Mouse (Mus musculus) kidney, embryonic 15.5 days (tissue): ENCODE data around the gene Tfb2m. TPM values are rescaled to one million over a fixed set of nuclear protein-coding genes. Genes with fewer than 3 reads are reported as not detected.

Experiments
- ATAC-seq: fragments of 200-750 bp; cut with Nextera tagmentation; replicated peaks from 2 replicates; pipeline ENCODE4 v1.8.0; 2017; ENCODE audit warnings: moderate TSS enrichment; ENCODE audit not compliant: low FRiP score
- H3K27ac ChIP-seq: fragments of 300-500 bp; sonication (generic); 2 replicates; pipeline ENCODE4 v1.5.1; 2015; ENCODE audit warnings: mild to moderate bottlenecking, inconsistent platforms
- H3K27me3 ChIP-seq: fragments of 300-500 bp; sonication (generic); 2 replicates; pipeline ENCODE4 v1.6.1; 2015; ENCODE audit warnings: inconsistent platforms
- H3K36me3 ChIP-seq: fragments of 300-500 bp; sonication (generic); 2 replicates; pipeline ENCODE4 v1.6.1; 2015; ENCODE audit warnings: inconsistent platforms
- H3K4me1 ChIP-seq: fragments of 300-500 bp; sonication (generic); 2 replicates; pipeline ENCODE4 v1.6.1; 2015; ENCODE audit warnings: inconsistent platforms
- H3K4me2 ChIP-seq: fragments of 300-500 bp; sonication (generic); 2 replicates; pipeline ENCODE4 v1.6.1; 2015; ENCODE audit warnings: moderate library complexity, mild to moderate bottlenecking, inconsistent platforms
- H3K4me3 ChIP-seq: fragments of 300-500 bp; sonication (generic); replicated peaks from 2 replicates; pipeline ENCODE4 v1.5.1; 2015; ENCODE audit warnings: mild to moderate bottlenecking, inconsistent platforms
- H3K9ac ChIP-seq: fragments of 300-500 bp; sonication (generic); 2 replicates; pipeline ENCODE4 v1.6.1; 2015; ENCODE audit warnings: mild to moderate bottlenecking, inconsistent platforms
- H3K9me3 ChIP-seq: fragments of 300-500 bp; sonication (generic); replicated peaks from 2 replicates; pipeline ENCODE4 v1.6.1; 2016; ENCODE audit warnings: inconsistent platforms
- WGBS: fragments of 180-500 bp; shearing (Covaris S2); methylation state at CpG from one replicate; pipeline ENCODE4 v1.1.7; 2015; ENCODE audit warnings: mixed read lengths; 5-methylcytosine and 5-hydroxymethylcytosine counted together
- polyA plus RNA-seq: library from polyadenylated mRNA; unstranded; fragments of >200 nt; fragmentation: Nextera tagmentation; extraction: Ambion mirVana; gene quantifications from 2 replicates; pipeline ENCODE4 v1.2.1, GENCODE M21; 2015

Tfb2m gene
- polyA plus RNA-seq, 1 experiment from 2014 or later, result 29.2 TPM

GRCm38 (mm10) chr1:179517713-179518465 is 28.2 kb downstream of the Tfb2m start, which contains the start of gene Smyd3:
Gene Smyd3, minus strand, starts transcription at chr1:179518041.
- Histone ChIP-seq H3K9ac (peak within 1 kb of the TSS; percentile 77), H3K27ac (peak within 1 kb of the TSS; percentile 50), H3K4me3 (peak within 1 kb of the TSS; percentile 76), H3K27me3 (no peaks in the 10 kb centered on the region), H3K4me2 (peak within 1 kb of the TSS; percentile 97), H3K9me3 (no peaks in the 10 kb centered on the region), H3K4me1 (peaks cover 9% of the 10 kb centered on the region; the same call in 1 of the 2 replicates), H3K36me3 (no peaks in the 10 kb centered on the region)
- WGBS, result 7% methylated on average over 39 of the region's 39 CpGs
- ATAC-seq, result peak; percentile 88

- under 1% methylated on average over 21 of the region's 21 CpGs for WGBS
- no peaks in the 10 kb centered on the region for H3K9me3 ChIP-seq
- peak overlapping the region; percentile 50 for H3K27ac ChIP-seq
- peak overlapping the region; percentile 76 for H3K4me3 ChIP-seq
- H3K4me1 ChIP-seq, result peaks cover 9% of the 10 kb centered on the region; the same call in 1 of the 2 replicates
- ATAC-seq, result peak; percentile 81
- no peaks in the 10 kb centered on the region for H3K36me3 ChIP-seq
- H3K4me2 ChIP-seq, result peak overlapping the region; percentile 97
- H3K9ac ChIP-seq, result peak overlapping the region; percentile 77
- H3K27me3 ChIP-seq, result no peaks in the 10 kb centered on the region
Measured at GRCm38 (mm10) chr1:179516941-179517712, 28.9 kb downstream of the Tfb2m start.

GRCm38 (mm10) chr1:179511895-179512294 is 34.2 kb downstream of the Tfb2m start:
- ATAC-seq, result no peak
- Histone ChIP-seq H3K4me1 (peaks cover 7% of the 10 kb centered on the region; the same call in 1 of the 2 replicates), H3K4me3 (no peak overlapping the region), H3K27ac (no peak overlapping the region), H3K27me3 (no peaks in the 10 kb centered on the region), H3K9ac (no peak overlapping the region), H3K4me2 (no peak overlapping the region), H3K36me3 (no peaks in the 10 kb centered on the region), H3K9me3 (no peaks in the 10 kb centered on the region)
- WGBS, result 71% methylated on average over 7 of the region's 7 CpGs

- WGBS, result 68% methylated on average over 13 of the region's 13 CpGs
- no peaks in the 10 kb centered on the region for H3K36me3 ChIP-seq
- no peaks in the 10 kb centered on the region for H3K9me3 ChIP-seq
- H3K4me1 ChIP-seq, result no peaks in the 10 kb centered on the region
- H3K9ac ChIP-seq, result no peak overlapping the region
- H3K27me3 ChIP-seq, result no peaks in the 10 kb centered on the region
- no peak for ATAC-seq
- no peak overlapping the region for H3K4me3 ChIP-seq
- no peak overlapping the region for H3K4me2 ChIP-seq
- no peak overlapping the region for H3K27ac ChIP-seq
Measured at GRCm38 (mm10) chr1:179510546-179511340, 35.3 kb downstream of the Tfb2m start.

GRCm38 (mm10) chr1:179506530-179507315 is 39.3 kb downstream of the Tfb2m start:
- H3K4me3 ChIP-seq, result no peak overlapping the region
- no peak overlapping the region for H3K4me2 ChIP-seq
- WGBS, result 67% methylated on average over 9 of the region's 9 CpGs
- H3K9me3 ChIP-seq, result no peaks in the 10 kb centered on the region
- no peak for ATAC-seq
- H3K36me3 ChIP-seq, result no peaks in the 10 kb centered on the region
- H3K9ac ChIP-seq, result no peak overlapping the region
- H3K27ac ChIP-seq, result no peak overlapping the region
- no peaks in the 10 kb centered on the region for H3K27me3 ChIP-seq
- no peaks in the 10 kb centered on the region for H3K4me1 ChIP-seq

GRCm38 (mm10) chr1:179502565-179502964 is 43.5 kb downstream of the Tfb2m start:
- Histone ChIP-seq H3K9ac (no peak overlapping the region), H3K4me2 (no peak overlapping the region), H3K27me3 (no peaks in the 10 kb centered on the region), H3K4me3 (no peak overlapping the region), H3K4me1 (no peaks in the 10 kb centered on the region), H3K27ac (no peak overlapping the region), H3K36me3 (no peaks in the 10 kb centered on the region), H3K9me3 (no peaks in the 10 kb centered on the region)
- WGBS, result 19% methylated on average over 3 of the region's 3 CpGs
- ATAC-seq, result no peak

- Histone ChIP-seq H3K4me2 (no peak overlapping the region), H3K36me3 (no peaks in the 10 kb centered on the region), H3K4me3 (no peak overlapping the region), H3K27ac (peak overlapping the region; percentile 51; the same call in 1 of the 2 replicates), H3K9me3 (no peaks in the 10 kb centered on the region), H3K27me3 (no peaks in the 10 kb centered on the region), H3K4me1 (no peaks in the 10 kb centered on the region), H3K9ac (no peak overlapping the region)
- 0 out of 2 replicates have a peak, but pooled peaks have one; percentile 18 for ATAC-seq
- 72% methylated on average over 3 of the region's 3 CpGs for WGBS
Measured at GRCm38 (mm10) chr1:179499257-179499656, 46.8 kb downstream of the Tfb2m start.

GRCm38 (mm10) chr1:179492908-179493307 is 53.2 kb downstream of the Tfb2m start:
- Histone ChIP-seq H3K4me1 (peaks cover 8% of the 10 kb centered on the region), H3K4me3 (no peak overlapping the region), H3K9me3 (no peaks in the 10 kb centered on the region), H3K36me3 (no peaks in the 10 kb centered on the region), H3K9ac (no peak overlapping the region), H3K27ac (no peak overlapping the region), H3K4me2 (no peak overlapping the region), H3K27me3 (no peaks in the 10 kb centered on the region)
- WGBS, result 86% methylated on average over 5 of the region's 5 CpGs
- no peak for ATAC-seq

- peak overlapping the region; percentile 78 for H3K27ac ChIP-seq
- no peak overlapping the region for H3K4me3 ChIP-seq
- peak; percentile 65 for ATAC-seq
- WGBS, result 47% methylated on average over 5 of the region's 5 CpGs
- no peak overlapping the region for H3K9ac ChIP-seq
- no peak overlapping the region for H3K4me2 ChIP-seq
- peaks cover 18% of the 10 kb centered on the region for H3K4me1 ChIP-seq
- no peaks in the 10 kb centered on the region for H3K36me3 ChIP-seq
- H3K27me3 ChIP-seq, result no peaks in the 10 kb centered on the region
- no peaks in the 10 kb centered on the region for H3K9me3 ChIP-seq
Measured at GRCm38 (mm10) chr1:179488520-179488919, 57.5 kb downstream of the Tfb2m start.

- no peaks in the 10 kb centered on the region for H3K27me3 ChIP-seq
- no peak overlapping the region for H3K4me2 ChIP-seq
- no peaks in the 10 kb centered on the region for H3K36me3 ChIP-seq
- peak; percentile 67; the same call in 1 of the 2 replicates for ATAC-seq
- no peak overlapping the region for H3K4me3 ChIP-seq
- peak overlapping the region; percentile 78 for H3K27ac ChIP-seq
- 26% methylated on average over 5 of the region's 5 CpGs for WGBS
- H3K4me1 ChIP-seq, result peaks cover 18% of the 10 kb centered on the region
- no peak overlapping the region for H3K9ac ChIP-seq
- H3K9me3 ChIP-seq, result no peaks in the 10 kb centered on the region
Measured at GRCm38 (mm10) chr1:179487990-179488389, 58.1 kb downstream of the Tfb2m start.

GRCm38 (mm10) chr1:179487238-179487637 is 58.8 kb downstream of the Tfb2m start:
- Histone ChIP-seq H3K27ac (no peak overlapping the region), H3K36me3 (no peaks in the 10 kb centered on the region), H3K9ac (no peak overlapping the region), H3K9me3 (no peaks in the 10 kb centered on the region), H3K27me3 (no peaks in the 10 kb centered on the region), H3K4me2 (no peak overlapping the region), H3K4me3 (no peak overlapping the region), H3K4me1 (peaks cover 18% of the 10 kb centered on the region)
- ATAC-seq, result no peak
- 51% methylated on average over 2 of the region's 2 CpGs for WGBS
